Mouse (Mus musculus): ENCODE results near the gene Cdkl2. TPM values are rescaled to one million over a fixed set of nuclear protein-coding genes. Genes with fewer than 3 reads are reported as not detected.

The Cdkl2 gene
- total RNA-seq, 2 experiments from 2014 or later = 5.4 to 6.0 TPM

Other genes with a start within 250 kb of the Cdkl2 start
- 10 to 100 TPM; 50.8 to 51.7 TPM for gene Rchy1, start 80.8 kb downstream of the Cdkl2 start, total RNA-seq (2021)
- gene Odaph, start 56.4 kb downstream of the Cdkl2 start, total RNA-seq (2021) = not detected
- 10 to 100 TPM; 92.8 to 96.6 TPM for gene G3bp2, start 39.8 kb upstream of the Cdkl2 start, total RNA-seq (2021)
- gene Uso1, start 94.1 kb upstream of the Cdkl2 start, total RNA-seq (2021) = 10 to 100 TPM; 64.1 to 71.5 TPM
- gene U90926, start 171.5 kb upstream of the Cdkl2 start, total RNA-seq (2021) = under 1 TPM in 1 of 2 experiments, not detected in 1; 0.96 TPM
- under 1 TPM; 0.12 to 0.21 TPM for gene Ppef2, start 212.4 kb upstream of the Cdkl2 start, total RNA-seq (2021)
- gene Naaa, start 234.3 kb upstream of the Cdkl2 start, total RNA-seq (2021) = 10 to 100 TPM; 26.7 to 27.0 TPM

All from adrenal gland, postnatal 10 days (tissue).